Mouse (Mus musculus) urinary bladder, postnatal 4 days (tissue): ENCODE measurements around the gene Mtg1.
"Not testable (repeated sequence)": the region's sequence is repeated elsewhere in the genome, so short reads cannot be mapped to it uniquely, and the experiment has no call there.

ENCODE experiments used
- DNase-seq, 2 experiments: peaks; one replicate each; pipeline ENCODE4 v3.0.0; 2021 to 2022; ENCODE audit warnings: low spot score in 2 of 2

Mtg1 gene

GRCm38 (mm10) chr7:140127911-140128310, 9.5 kb upstream of the Mtg1 start:
- DNase-seq: no peak

DNA sequence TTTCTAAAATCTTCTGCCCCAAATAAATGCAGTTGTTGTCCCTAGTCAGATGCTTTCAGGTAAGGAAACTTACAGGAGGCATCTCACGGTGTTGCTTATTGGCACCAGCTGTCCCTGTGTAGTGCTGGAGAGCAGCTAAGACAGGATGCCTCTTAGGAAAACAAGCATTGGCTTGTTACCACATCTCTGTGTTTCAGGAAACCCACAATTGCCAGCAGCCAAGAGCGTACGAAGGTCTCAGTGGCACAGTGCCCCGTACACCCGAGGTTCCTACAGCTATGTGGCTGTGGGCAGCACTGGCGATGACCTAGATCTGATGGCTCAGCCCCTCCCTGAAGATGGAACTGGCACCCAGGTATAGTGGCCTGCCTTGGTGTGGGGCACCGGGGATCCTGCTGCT, 5.2 kb upstream of the Mtg1 start:
- not testable (repeated sequence) for DNase-seq

DNA sequence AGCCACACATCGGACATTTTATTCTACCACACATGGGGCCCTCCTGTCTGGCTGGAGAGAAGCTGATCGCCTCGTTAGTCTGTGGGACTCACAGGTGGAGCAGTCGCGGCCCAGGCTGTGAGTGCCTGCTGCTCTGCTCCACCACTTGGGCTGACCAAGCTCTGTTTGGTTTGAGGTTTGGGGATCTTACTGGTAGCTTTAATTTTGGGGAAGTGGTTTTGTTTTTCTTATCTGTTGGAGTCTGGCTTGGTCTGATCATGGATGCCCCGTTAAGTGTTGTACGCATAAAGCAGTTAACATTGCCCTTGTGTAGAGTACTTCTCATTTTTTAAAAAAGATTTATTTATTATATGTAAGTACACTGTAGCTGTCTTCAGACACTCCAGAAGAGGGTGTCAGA, 3.3 kb upstream of the Mtg1 start:
- DNase-seq: not testable (repeated sequence)

- DNase-seq: no peak
These were observed 2.1 kb upstream of the Mtg1 start for GRCm38 (mm10) chr7:140135106-140135770.

DNA sequence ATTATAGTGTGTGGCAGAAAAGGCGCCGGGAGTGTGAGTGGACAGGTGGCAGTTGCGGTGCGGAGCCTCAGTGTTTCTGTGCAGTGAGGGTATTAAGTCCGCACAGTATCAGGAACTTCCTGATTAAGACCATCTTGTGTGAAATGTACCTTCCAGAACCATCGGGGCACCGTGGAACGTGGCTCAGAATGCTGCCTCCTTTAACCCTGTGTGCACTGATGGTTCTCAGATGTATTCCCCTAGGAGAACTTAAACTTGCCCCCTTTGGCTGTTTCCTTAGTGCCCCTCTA, 602 bp downstream of the Mtg1 start:
- no peak for DNase-seq

GRCm38 (mm10) chr7:140141350-140141749, 4.0 kb downstream of the Mtg1 start:
- peak in 1 of 2 experiments; percentile 42 for DNase-seq

DNA sequence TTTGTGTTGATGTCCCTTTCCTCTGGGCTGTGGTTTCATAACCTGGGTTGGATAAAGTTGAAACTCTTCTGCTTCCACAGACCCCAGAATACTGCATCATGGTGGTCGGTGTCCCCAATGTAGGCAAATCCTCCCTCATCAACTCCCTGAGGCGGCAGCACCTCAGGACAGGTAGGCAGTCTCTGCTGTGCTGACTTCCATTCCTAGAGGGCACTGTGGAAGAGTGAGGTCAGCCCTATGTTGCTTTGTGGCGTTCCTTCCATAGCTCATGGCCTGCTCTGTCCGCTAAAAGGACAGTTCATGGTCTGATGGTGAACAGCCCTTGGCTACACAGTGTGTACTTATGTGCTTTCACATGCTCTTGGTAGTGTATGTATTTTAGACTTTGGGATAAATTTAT, 7.2 kb downstream of the Mtg1 start:
- DNase-seq: no peak

GRCm38 (mm10) chr7:140153383-140153782, 16.0 kb downstream of the Mtg1 start:
- no peak for DNase-seq

DNA sequence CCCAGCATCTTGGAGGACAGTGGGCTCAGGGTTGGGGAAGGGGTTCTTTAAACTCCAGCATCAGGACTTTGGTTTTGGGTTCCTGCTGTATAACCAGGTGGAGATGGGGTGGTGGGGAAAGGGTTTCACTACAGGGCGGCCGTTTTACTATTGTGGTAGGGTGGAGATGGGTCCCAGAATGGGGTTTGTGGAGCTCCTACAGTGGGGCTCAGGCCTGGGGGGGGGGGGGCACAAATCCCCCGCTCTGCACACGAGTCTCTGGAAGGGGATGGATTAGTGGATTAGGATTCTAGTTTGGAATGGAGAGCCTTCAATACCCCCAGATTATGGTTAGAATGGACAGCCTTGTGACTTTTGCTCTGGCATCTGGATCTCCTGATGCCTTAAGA, 16.5 kb downstream of the Mtg1 start:
- DNase-seq: no peak

DNA sequence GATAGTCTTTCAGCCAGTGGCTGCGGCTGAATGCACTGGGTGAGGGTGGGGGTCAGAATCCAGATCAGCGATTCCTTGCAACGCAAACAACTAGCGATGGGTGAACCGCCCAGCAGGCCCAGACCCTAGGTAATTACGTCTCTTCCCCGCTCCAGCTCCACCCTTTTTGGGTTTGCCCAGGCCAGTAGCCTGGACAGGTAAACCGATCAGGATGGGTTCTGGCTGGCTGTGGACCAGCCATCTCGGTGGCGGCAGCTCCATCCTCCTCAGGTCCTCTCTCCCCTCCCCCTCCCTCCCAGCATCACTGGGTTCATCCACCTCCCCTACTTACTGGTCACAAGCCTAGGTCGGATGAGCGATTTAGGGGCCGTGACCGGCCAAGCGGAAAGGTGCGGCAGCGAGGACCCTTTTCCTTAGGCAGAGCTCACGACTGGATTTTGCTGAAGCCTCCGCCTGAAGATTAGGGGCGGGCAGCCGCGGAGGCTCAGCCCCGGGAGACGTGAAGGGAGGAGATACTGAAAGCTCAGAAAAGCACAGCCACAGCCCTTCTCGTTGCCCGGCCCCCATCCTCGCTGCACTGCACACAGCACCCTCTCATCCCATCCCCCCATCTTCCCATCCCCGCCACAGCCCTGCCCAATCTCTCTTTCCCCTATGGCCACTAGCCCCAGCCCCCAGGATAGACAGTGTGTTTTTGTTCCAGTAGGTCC, 17.0 kb downstream of the Mtg1 start, which contains the start of gene Sprn:
Gene Sprn (minus strand): TSS at position 660 of the 710 bp plus-strand sequence.
- no peak for DNase-seq

DNA sequence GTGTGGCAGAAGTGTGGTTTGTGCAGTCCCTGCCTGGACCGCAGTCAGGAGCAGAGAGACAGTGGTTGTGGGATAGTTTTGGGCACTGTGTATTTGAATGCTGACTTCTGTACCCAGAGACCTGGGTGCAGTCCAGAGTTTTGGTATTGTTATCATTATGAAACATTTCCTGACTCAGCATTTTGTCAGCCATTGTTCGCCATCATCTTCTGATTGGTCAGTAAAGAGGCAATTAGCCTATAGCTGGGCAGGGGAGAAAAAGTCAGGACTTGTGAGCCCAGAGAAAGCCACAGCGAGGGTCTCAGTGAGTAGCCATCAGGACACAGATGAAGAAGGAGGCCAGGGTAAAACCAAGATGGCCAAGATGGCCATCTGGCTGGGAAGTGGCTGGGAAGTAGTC, 23.0 kb downstream of the Mtg1 start:
- DNase-seq: no peak

DNA sequence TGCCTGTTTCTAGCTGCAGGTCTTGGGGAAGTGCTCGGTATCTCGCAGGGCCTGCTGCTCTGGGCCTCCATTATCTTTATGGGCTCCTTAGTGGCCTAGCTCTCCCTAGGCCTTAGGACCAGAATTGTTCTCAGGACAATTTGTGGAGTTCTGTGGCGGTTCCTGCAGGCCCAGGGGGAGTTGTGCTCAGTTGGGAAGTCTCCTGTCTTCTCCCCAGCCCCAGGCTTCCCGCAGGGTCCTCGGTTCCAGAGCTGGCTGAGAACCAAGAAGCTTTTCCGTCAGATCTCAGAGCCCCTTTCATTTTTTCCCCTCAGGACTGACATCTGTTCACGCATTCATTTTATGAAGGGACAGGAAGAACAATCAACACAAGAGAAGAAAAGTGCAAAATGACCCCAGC, 27.3 kb downstream of the Mtg1 start, which contains the start of gene Olfr522:
Gene Olfr522 (minus strand): TSS at position 101 of the 400 bp plus-strand sequence.
- no peak for DNase-seq

- no peak for DNase-seq
These were observed 30.6 kb downstream of the Mtg1 start for GRCm38 (mm10) chr7:140167950-140168349.

DNA sequence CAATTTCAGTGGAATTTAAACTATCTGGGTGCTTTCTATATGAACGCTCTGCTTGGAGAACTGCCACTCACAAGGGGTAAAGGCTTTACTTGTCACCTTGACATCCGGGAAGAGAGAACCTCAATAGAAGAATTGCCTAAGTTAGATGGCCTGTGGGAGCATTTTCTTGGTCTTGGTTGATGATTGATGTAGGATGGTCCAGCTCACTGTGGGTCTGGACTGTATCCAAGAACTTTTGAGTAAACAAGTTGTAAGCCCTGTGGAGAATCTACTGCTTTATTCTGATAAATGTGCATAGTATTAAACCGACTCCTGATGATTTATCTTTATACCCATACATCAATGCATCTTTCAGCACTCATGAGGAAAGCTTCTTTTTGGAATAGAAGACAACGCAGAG, 32.0 kb downstream of the Mtg1 start:
- DNase-seq: no peak

GRCm38 (mm10) chr7:140170863-140171262, 33.5 kb downstream of the Mtg1 start:
- DNase-seq: no peak

GRCm38 (mm10) chr7:140172936-140173335, 35.6 kb downstream of the Mtg1 start, which contains the start of gene Olfr523:
Olfr523 (plus strand) TSS chr7:140173217.
- DNase-seq: no peak

- DNase-seq: no peak
These were observed 41.8 kb downstream of the Mtg1 start for GRCm38 (mm10) chr7:140179176-140179575.

DNA sequence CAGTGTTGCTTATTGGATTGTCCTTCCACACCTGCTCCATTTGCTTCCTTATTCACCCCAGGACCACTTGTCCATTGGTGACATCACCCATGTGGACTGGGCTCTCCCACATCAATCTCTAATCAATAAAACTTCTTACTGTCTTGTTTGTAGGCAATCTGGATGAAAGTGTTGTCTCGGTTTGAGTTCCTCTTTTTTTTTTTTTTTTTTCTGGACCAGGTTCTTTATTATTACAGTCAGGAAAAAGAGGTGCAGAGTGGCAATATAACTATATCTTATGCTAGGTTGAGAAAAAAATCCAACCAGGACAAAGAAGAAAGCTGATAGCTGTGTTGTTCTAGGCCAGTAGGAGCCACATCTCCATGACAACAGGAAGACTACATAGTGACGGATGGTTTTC, 43.3 kb downstream of the Mtg1 start:
- DNase-seq: no peak

- no peak for DNase-seq
These were observed 46.8 kb downstream of the Mtg1 start for GRCm38 (mm10) chr7:140184206-140184605.

- DNase-seq: no peak
These were observed 49.6 kb downstream of the Mtg1 start for GRCm38 (mm10) chr7:140186646-140187620.

- DNase-seq: no peak
These were observed 50.5 kb downstream of the Mtg1 start for GRCm38 (mm10) chr7:140187721-140188390.
